Mouse (Mus musculus): Measurements from ENCODE around the gene Sytl3.
"Not testable (repeated sequence)": the region's sequence is repeated elsewhere in the genome, so short reads cannot be mapped to it uniquely, and the experiment has no call there.

DNA sequence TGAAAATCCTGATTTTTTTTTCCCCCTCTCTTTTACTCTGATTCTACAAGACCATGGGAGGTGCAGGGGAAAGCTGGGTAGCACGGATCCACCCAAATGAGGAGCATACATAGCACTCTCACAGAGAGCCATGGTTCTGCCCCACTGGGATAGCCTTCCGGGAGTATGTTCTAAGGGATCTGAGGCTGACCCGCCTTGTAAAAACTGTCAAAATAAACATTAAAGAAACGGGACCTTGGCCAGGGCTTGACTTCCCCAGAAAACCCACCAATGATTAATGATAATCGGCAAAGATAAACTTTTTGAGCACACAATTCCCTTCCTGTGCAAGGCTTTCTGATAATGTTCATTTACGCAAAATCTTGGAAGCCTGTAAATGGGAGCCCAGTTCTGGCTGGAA lies 1.7 kb downstream of the Sytl3 start:
- TF ChIP-seq POLR2A (IDR thresholded peaks at IDR 0.05; ENCODE audit: borderline replicate concordance, extremely low read depth, low read depth, low read length); CTCF (IDR thresholded peaks at IDR 0.05; ENCODE audit: insufficient read depth, low read length): not testable (repeated sequence)

All from lung, adult 2 months (tissue).